ENCODE assay signal across 8 mouse cellular contexts in genomic region chr17:48602554-48602953, GRCm38 (mm10).
DNase-seq lines count a peak whose midpoint lies in the region; ATAC-seq and TF ChIP-seq lines count a peak whose summit lies in the region.

No protein-coding gene starts in this region.

- WGBS in kidney, postnatal 0 days, result 3% methylated on average over 6 of the region's 6 CpGs
- 0% methylated on average over 6 of the region's 6 CpGs for WGBS in liver, postnatal 0 days (ENCODE audit: insufficient replicate concordance)
- 6% methylated on average over 6 of the region's 6 CpGs for WGBS in neural tube, embryonic 15.5 days

- no peaks in the 10 kb centered on the region for H3K27me3 ChIP-seq in kidney, postnatal 0 days (ENCODE audit: insufficient read depth, low read length)
- no peaks in the 10 kb centered on the region for H3K27me3 ChIP-seq in liver, postnatal 0 days (ENCODE audit: insufficient read depth, low read length)
- 0 out of 2 replicates have a peak, but pooled peaks cover 2% of the 10 kb centered on the region for H3K27me3 ChIP-seq in neural tube, embryonic 15.5 days (replicated peaks)

- no peaks in the 10 kb centered on the region for H3K4me1 ChIP-seq in kidney, postnatal 0 days (replicated peaks; ENCODE audit: insufficient read depth, low read length)
- no peaks in the 10 kb centered on the region for H3K4me1 ChIP-seq in liver, postnatal 0 days (ENCODE audit: insufficient read depth)
- 0 out of 2 replicates have a peak, but pooled peaks cover 2% of the 10 kb centered on the region for H3K4me1 ChIP-seq in neural tube, embryonic 15.5 days

- TF ChIP-seq EP300 in liver, postnatal 0 days (IDR thresholded peaks at IDR 0.05; ENCODE audit: low read depth), result no peak

- DNase-seq in urinary bladder, postnatal 25 days (ENCODE audit: low spot score), result peak; percentile 35
- DNase-seq in urinary bladder, postnatal 4 days (ENCODE audit: low spot score in 2 of 2), result no peak
- DNase-seq in cerebellum, postnatal 10 days, result peak; percentile 88 to 95
- DNase-seq in frontal cortex, postnatal 36 days (ENCODE audit: low spot score in 2 of 2), result peak; percentile 35 to 40
- DNase-seq in kidney, postnatal 0 days (ENCODE audit: low spot score), result peak; percentile 83
- DNase-seq in liver, postnatal 0 days, result peak; percentile 70
- DNase-seq in yolk sac, embryonic 10.5 days (ENCODE audit: low spot score), result peak; percentile 35

- H3K9ac ChIP-seq in kidney, postnatal 0 days (ENCODE audit: low read depth, low read length), result no peak overlapping the region
- H3K9ac ChIP-seq in liver, postnatal 0 days (replicated peaks), result no peak overlapping the region
- H3K9ac ChIP-seq in neural tube, embryonic 15.5 days (replicated peaks), result no peak overlapping the region

- H3K4me2 ChIP-seq in kidney, postnatal 0 days (ENCODE audit: low read length), result no peak overlapping the region
- no peak overlapping the region for H3K4me2 ChIP-seq in liver, postnatal 0 days (ENCODE audit: low read depth, low read length)
- H3K4me2 ChIP-seq in neural tube, embryonic 15.5 days, result no peak overlapping the region

- no peaks in the 10 kb centered on the region for H3K36me3 ChIP-seq in kidney, postnatal 0 days (ENCODE audit: insufficient read depth, low read length)
- H3K36me3 ChIP-seq in liver, postnatal 0 days (replicated peaks; ENCODE audit: insufficient read depth, low read length), result no peaks in the 10 kb centered on the region
- no peaks in the 10 kb centered on the region for H3K36me3 ChIP-seq in neural tube, embryonic 15.5 days

- H3K27ac ChIP-seq in kidney, postnatal 0 days, result no peak overlapping the region
- no peak overlapping the region for H3K27ac ChIP-seq in liver, postnatal 0 days (ENCODE audit: low read depth)
- no peak overlapping the region for H3K27ac ChIP-seq in neural tube, embryonic 15.5 days (replicated peaks)

- H3K9me3 ChIP-seq in kidney, postnatal 0 days (replicated peaks; ENCODE audit: low read length), result no peaks in the 10 kb centered on the region
- no peaks in the 10 kb centered on the region for H3K9me3 ChIP-seq in liver, postnatal 0 days (ENCODE audit: low read length)
- no peaks in the 10 kb centered on the region for H3K9me3 ChIP-seq in neural tube, embryonic 15.5 days (replicated peaks)

- TF ChIP-seq CTCF in kidney, postnatal 0 days (IDR thresholded peaks at IDR 0.05; ENCODE audit: low read depth), result peak; percentile 85
- peak; percentile 80 for TF ChIP-seq CTCF in liver, postnatal 0 days (IDR thresholded peaks at IDR 0.05; ENCODE audit: low read depth)

- ATAC-seq in kidney, postnatal 0 days (replicated peaks; ENCODE audit: low FRiP score, low read depth), result peak; percentile 47; the same call in 1 of the 2 replicates
- no peak; the same call in 1 of the 2 replicates for ATAC-seq in liver, postnatal 0 days
- ATAC-seq in neural tube, embryonic 15.5 days (ENCODE audit: low FRiP score), result peak; percentile 37; the same call in 1 of the 2 replicates

- H3K4me3 ChIP-seq in kidney, postnatal 0 days (replicated peaks; ENCODE audit: low read depth, low read length), result no peak overlapping the region
- no peak overlapping the region for H3K4me3 ChIP-seq in liver, postnatal 0 days (ENCODE audit: low read depth, low read length)
- H3K4me3 ChIP-seq in neural tube, embryonic 15.5 days (replicated peaks), result no peak overlapping the region

Comparison
In these comparisons a context has a peak if more than half of its experiments do, and no peak if none do; other contexts are left out.
1. DNase-seq: peak in urinary bladder, postnatal 25 days (single experiment), cerebellum, postnatal 10 days (2 of 2), frontal cortex, postnatal 36 days (2 of 2), kidney, postnatal 0 days (single experiment), liver, postnatal 0 days (single experiment) and yolk sac, embryonic 10.5 days (single experiment); none in urinary bladder, postnatal 4 days (0 of 2).